Mouse (Mus musculus) megakaryocyte, embryonic 14.5 days (primary cell): ENCODE data around the gene Dip2b. TPM values are rescaled to one million over a fixed set of nuclear protein-coding genes. Genes with fewer than 3 reads are reported as not detected.

Experiments
- H3K27me3 ChIP-seq: replicated peaks from 2 replicates; pipeline ENCODE3; 2012; ENCODE audit warnings: inconsistent platforms
- H3K36me3 ChIP-seq: replicated peaks from 2 replicates; pipeline ENCODE3; 2012; ENCODE audit warnings: low read length, inconsistent platforms, mixed read lengths
- H3K4me1 ChIP-seq: 2 replicates; pipeline ENCODE4 v1.6.1; 2012; ENCODE audit warnings: inconsistent platforms
- H3K4me3 ChIP-seq: replicated peaks from 2 replicates; pipeline ENCODE3; 2012; ENCODE audit warnings: moderate library complexity, mild to moderate bottlenecking, inconsistent platforms
- H3K9me3 ChIP-seq: 2 replicates; pipeline ENCODE4 v1.6.1; 2012; ENCODE audit warnings: inconsistent platforms
- FLI1 ChIP-seq: IDR thresholded peaks from 2 replicates; pipeline ENCODE4 v1.6.1; 2012; ENCODE audit warnings: low read length, inconsistent platforms, mixed read lengths
- GATA1 ChIP-seq: IDR thresholded peaks from 3 replicates; pipeline ENCODE4 v1.6.1; 2012; ENCODE audit warnings: mixed read lengths, low read length, inconsistent platforms, borderline replicate concordance
- polyA plus RNA-seq: library from polyadenylated mRNA; stranded (reverse); fragments of >175 nt; gene quantifications from 2 replicates; pipeline ENCODE4 v1.2.3, GENCODE M21; 2012; ENCODE audit warnings: low replicate concordance; ENCODE audit not compliant: insufficient read depth

Gene Dip2b
- polyA plus RNA-seq, 1 experiment: 0.46 TPM

- Histone ChIP-seq H3K9me3 (no peaks in the 10 kb centered on the region), H3K36me3 (peaks cover 88% of the 10 kb centered on the region), H3K4me1 (peaks cover 59% of the 10 kb centered on the region), H3K4me3 (no peak overlapping the region), H3K27me3 (no peaks in the 10 kb centered on the region)
- TF ChIP-seq GATA1 (no peak), FLI1 (no peak)
These were observed 146.5 kb downstream of the Dip2b start for GRCm38 (mm10) chr15:100184821-100185496.

GRCm38 (mm10) chr15:100186234-100186633, 147.8 kb downstream of the Dip2b start:
- H3K4me1 ChIP-seq: peaks cover 46% of the 10 kb centered on the region
- H3K36me3 ChIP-seq: peaks cover 90% of the 10 kb centered on the region
- no peaks in the 10 kb centered on the region for H3K27me3 ChIP-seq
- H3K4me3 ChIP-seq: no peak overlapping the region
- H3K9me3 ChIP-seq: no peaks in the 10 kb centered on the region
- no peak for TF ChIP-seq GATA1
- no peak for TF ChIP-seq FLI1

GRCm38 (mm10) chr15:100186882-100187672, 148.6 kb downstream of the Dip2b start:
- peaks cover 37% of the 10 kb centered on the region for H3K4me1 ChIP-seq
- no peak for TF ChIP-seq GATA1
- TF ChIP-seq FLI1: no peak
- no peaks in the 10 kb centered on the region for H3K9me3 ChIP-seq
- H3K36me3 ChIP-seq: peaks cover 90% of the 10 kb centered on the region
- H3K27me3 ChIP-seq: no peaks in the 10 kb centered on the region
- peak overlapping the region; percentile 24 for H3K4me3 ChIP-seq

- Histone ChIP-seq H3K4me3 (no peak overlapping the region), H3K36me3 (peaks cover 90% of the 10 kb centered on the region), H3K27me3 (no peaks in the 10 kb centered on the region), H3K9me3 (no peaks in the 10 kb centered on the region), H3K4me1 (peaks cover 28% of the 10 kb centered on the region)
- TF ChIP-seq GATA1: no peak
- TF ChIP-seq FLI1: no peak
These were observed 150.1 kb downstream of the Dip2b start for GRCm38 (mm10) chr15:100188542-100188941.

- Histone ChIP-seq H3K4me3 (no peak overlapping the region), H3K36me3 (peaks cover 91% of the 10 kb centered on the region), H3K9me3 (no peaks in the 10 kb centered on the region), H3K4me1 (peaks cover 28% of the 10 kb centered on the region), H3K27me3 (no peaks in the 10 kb centered on the region)
- TF ChIP-seq FLI1 (no peak), GATA1 (no peak)
These were observed 150.5 kb downstream of the Dip2b start for GRCm38 (mm10) chr15:100188962-100189404.

- no peaks in the 10 kb centered on the region for H3K9me3 ChIP-seq
- peaks cover 94% of the 10 kb centered on the region for H3K36me3 ChIP-seq
- TF ChIP-seq GATA1 (no peak), FLI1 (no peak)
- H3K4me1 ChIP-seq: peaks cover 23% of the 10 kb centered on the region; the same call in 1 of the 2 replicates
- H3K4me3 ChIP-seq: no peak overlapping the region
- no peaks in the 10 kb centered on the region for H3K27me3 ChIP-seq
These were observed 151.6 kb downstream of the Dip2b start for GRCm38 (mm10) chr15:100190083-100190482.

GRCm38 (mm10) chr15:100198983-100199745, 160.7 kb downstream of the Dip2b start:
- Histone ChIP-seq H3K4me1 (peaks cover 27% of the 10 kb centered on the region), H3K36me3 (peaks cover 81% of the 10 kb centered on the region), H3K4me3 (no peak overlapping the region), H3K27me3 (no peaks in the 10 kb centered on the region), H3K9me3 (no peaks in the 10 kb centered on the region)
- TF ChIP-seq FLI1 (no peak), GATA1 (no peak)

- Histone ChIP-seq H3K4me3 (no peak overlapping the region), H3K4me1 (peaks cover 33% of the 10 kb centered on the region), H3K27me3 (no peaks in the 10 kb centered on the region), H3K36me3 (peaks cover 78% of the 10 kb centered on the region), H3K9me3 (no peaks in the 10 kb centered on the region)
- TF ChIP-seq GATA1 (no peak), FLI1 (no peak)
These were observed 161.3 kb downstream of the Dip2b start for GRCm38 (mm10) chr15:100199790-100200189.

- H3K9me3 ChIP-seq: no peaks in the 10 kb centered on the region
- peaks cover 30% of the 10 kb centered on the region for H3K4me1 ChIP-seq
- no peak for TF ChIP-seq FLI1
- no peak for TF ChIP-seq GATA1
- no peak overlapping the region for H3K4me3 ChIP-seq
- peaks cover 80% of the 10 kb centered on the region for H3K36me3 ChIP-seq
- no peaks in the 10 kb centered on the region for H3K27me3 ChIP-seq
These were observed 163.3 kb downstream of the Dip2b start for GRCm38 (mm10) chr15:100201806-100202205.

GRCm38 (mm10) chr15:100202431-100203015, 164.1 kb downstream of the Dip2b start:
- Histone ChIP-seq H3K4me1 (peaks cover 30% of the 10 kb centered on the region), H3K27me3 (no peaks in the 10 kb centered on the region), H3K9me3 (no peaks in the 10 kb centered on the region), H3K4me3 (no peak overlapping the region), H3K36me3 (peaks cover 80% of the 10 kb centered on the region)
- TF ChIP-seq GATA1: no peak
- TF ChIP-seq FLI1: no peak
